Comparison of ENCODE assay signal across 13 mouse cellular contexts in genomic region chr13:81664331-81664698, GRCm38 (mm10). TPM values are rescaled to one million over a fixed set of nuclear protein-coding genes. Genes with fewer than 3 reads are reported as not detected.
DNase-seq lines count a peak whose midpoint lies in the region; ATAC-seq and TF ChIP-seq lines count a peak whose summit lies in the region.
"Had no signal": no experiment of that assay in that cellular context is flagged by ENCODE, and none has a peak within 500 bp of the region (broad histone marks: within the 10 kb centered on the region; RNA-seq: fewer than 3 reads in every experiment).

No protein-coding gene starts in this region.

- ATAC-seq in liver, embryonic 11.5 days (replicated peaks; ENCODE audit: low FRiP score), result 0 out of 2 replicates have a peak, but pooled peaks have one; percentile 18
- ATAC-seq in kidney, embryonic 16.5 days (ENCODE audit: low FRiP score, low TSS enrichment), result no peak

- intact Hi-C loops in heart, adult 2 months (cut with DNase I), result no loop called here

- no peak overlapping the region for H3K9ac ChIP-seq in heart, adult 2 months (ENCODE audit: low read depth, low read length)
- no peak overlapping the region for H3K9ac ChIP-seq in liver, embryonic 11.5 days (ENCODE audit: low read depth, low read length)
- H3K9ac ChIP-seq in kidney, embryonic 16.5 days (replicated peaks; ENCODE audit: low read length), result no peak overlapping the region
- H3K9ac ChIP-seq: limb, embryonic 15.5 days; midbrain, embryonic 12.5 days; neural tube, embryonic 15.5 days had no signal

- no peak for TF ChIP-seq POLR2A in heart, adult 2 months (IDR thresholded peaks at IDR 0.05; ENCODE audit: insufficient read depth, low read depth, low read length)

- H3K36me3 ChIP-seq in heart, adult 2 months (ENCODE audit: control insufficient read depth, insufficient read depth, low read length), result peaks cover 5% of the 10 kb centered on the region
- peaks cover 10% of the 10 kb centered on the region; the same call in 1 of the 2 replicates for H3K36me3 ChIP-seq in liver, embryonic 11.5 days (ENCODE audit: control insufficient read depth, insufficient read depth, low read length)
- peaks cover 33% of the 10 kb centered on the region for H3K36me3 ChIP-seq in kidney, embryonic 16.5 days (ENCODE audit: insufficient read depth, low read length)

- peaks cover 5% of the 10 kb centered on the region for H3K4me1 ChIP-seq in heart, adult 2 months (ENCODE audit: control insufficient read depth, insufficient read depth, low read length)
- peaks cover 6% of the 10 kb centered on the region; the same call in 1 of the 2 replicates for H3K4me1 ChIP-seq in liver, embryonic 11.5 days (replicated peaks; ENCODE audit: control insufficient read depth, insufficient read depth, low read length)
- no peaks in the 10 kb centered on the region for H3K4me1 ChIP-seq in kidney, embryonic 16.5 days (ENCODE audit: insufficient read depth, low read length)
- H3K4me1 ChIP-seq: midbrain, embryonic 12.5 days had no signal

- peak; percentile 81 for DNase-seq in heart, adult 11 months
- DNase-seq in heart, adult 2 months, result no peak
- peak; percentile 73 for DNase-seq in NIH3T3 (ENCODE audit: low read depth)
- peak; percentile 63 for DNase-seq in cerebellum, adult 11-12 months
- DNase-seq in liver, embryonic 11.5 days (ENCODE audit: low spot score), result no peak
- no peak for DNase-seq in gastrocnemius, adult 8-10 months (ENCODE audit: low spot score in 2 of 2)
- DNase-seq in urinary bladder, postnatal 25 days (ENCODE audit: low spot score), result no peak
- DNase-seq: thymus, postnatal 4 days had no signal

- no peak overlapping the region for H3K4me2 ChIP-seq in liver, embryonic 11.5 days
- no peak overlapping the region for H3K4me2 ChIP-seq in kidney, embryonic 16.5 days (replicated peaks; ENCODE audit: low read depth, low read length)
- H3K4me2 ChIP-seq: limb, embryonic 15.5 days; midbrain, embryonic 12.5 days; neural tube, embryonic 15.5 days had no signal

- 69% methylated on average over 5 of the region's 5 CpGs for WGBS in heart, adult 2 months
- 88% methylated on average over 5 of the region's 5 CpGs for WGBS in liver, embryonic 11.5 days
- WGBS in kidney, embryonic 16.5 days, result 92% methylated on average over 5 of the region's 5 CpGs

- H3K27ac ChIP-seq in heart, adult 2 months, result no peak overlapping the region
- H3K27ac ChIP-seq in liver, embryonic 11.5 days (ENCODE audit: low read depth, low read length), result no peak overlapping the region
- no peak overlapping the region for H3K27ac ChIP-seq in kidney, embryonic 16.5 days (ENCODE audit: low read length)
- H3K27ac ChIP-seq: limb, embryonic 15.5 days; midbrain, embryonic 12.5 days; neural tube, embryonic 15.5 days had no signal

- no peak for TF ChIP-seq CTCF in heart, adult 2 months (IDR thresholded peaks at IDR 0.05)

- TF ChIP-seq EP300 in heart, adult 2 months (IDR thresholded peaks at IDR 0.05; ENCODE audit: insufficient read depth, low read depth, low read length), result no peak

- H3K27me3 ChIP-seq in heart, adult 2 months (ENCODE audit: control insufficient read depth, insufficient read depth, low read length), result no peaks in the 10 kb centered on the region
- no peaks in the 10 kb centered on the region for H3K27me3 ChIP-seq in liver, embryonic 11.5 days (replicated peaks; ENCODE audit: control insufficient read depth, insufficient read depth, low read length)
- H3K27me3 ChIP-seq in kidney, embryonic 16.5 days (ENCODE audit: insufficient read depth, low read length), result no peaks in the 10 kb centered on the region
- H3K27me3 ChIP-seq: limb, embryonic 15.5 days; midbrain, embryonic 12.5 days; neural tube, embryonic 15.5 days had no signal

- peaks cover 5% of the 10 kb centered on the region for H3K79me2 ChIP-seq in heart, adult 2 months (replicated peaks; ENCODE audit: control insufficient read depth, insufficient read depth, low read length)

- H3K9me3 ChIP-seq in liver, embryonic 11.5 days (ENCODE audit: control insufficient read depth, low read length), result no peaks in the 10 kb centered on the region
- no peaks in the 10 kb centered on the region for H3K9me3 ChIP-seq in kidney, embryonic 16.5 days (ENCODE audit: low read length)
- H3K9me3 ChIP-seq: G1E; limb, embryonic 15.5 days; midbrain, embryonic 12.5 days; neural tube, embryonic 15.5 days had no signal

- H3K4me3 ChIP-seq in heart, adult 2 months, result no peak overlapping the region
- no peak overlapping the region for H3K4me3 ChIP-seq in liver, embryonic 11.5 days (ENCODE audit: low read depth, low read length)
- no peak overlapping the region for H3K4me3 ChIP-seq in kidney, embryonic 16.5 days (ENCODE audit: low read length)
- H3K4me3 ChIP-seq: limb, embryonic 15.5 days; midbrain, embryonic 12.5 days; neural tube, embryonic 15.5 days had no signal

RNA-seq across cellular contexts. Expression of gene Lysmd3, which starts 6.9 kb away (rescaled TPM):
- total RNA-seq in heart, adult 2 months (2021), result 10 to 100 TPM; 13.2 to 17.2 TPM
- 4.3 and 9.3 TPM in 2 replicates for polyA plus RNA-seq in heart, adult 2 months (2012; rRNA removed)
- polyA plus RNA-seq in liver, embryonic 11.5 days (2014; fragmentation: Nextera tagmentation; extraction: Ambion mirVana), result 22.4 and 29.3 TPM in 2 replicates
- 23.7 and 26.0 TPM in 2 replicates for polyA plus RNA-seq in kidney, embryonic 16.5 days (2015; fragmentation: Nextera tagmentation; extraction: Ambion mirVana)
- total RNA-seq in gastrocnemius, adult 8-10 months (2022), result 1 to 10 TPM; 6.3 to 10.0 (median 6.6) TPM

RNA-seq across cellular contexts. Expression of gene Adgrv1, which starts 31.4 kb away (rescaled TPM):
- under 1 TPM in 1 of 2 experiments, not detected in 1; 0.30 TPM for total RNA-seq in heart, adult 2 months (2021)
- 0.18 and 0.35 TPM in 2 replicates for polyA plus RNA-seq in heart, adult 2 months (2012; rRNA removed)
- 0.40 and 0.58 TPM in 2 replicates for polyA plus RNA-seq in liver, embryonic 11.5 days (2014; fragmentation: Nextera tagmentation; extraction: Ambion mirVana)
- polyA plus RNA-seq in kidney, embryonic 16.5 days (2015; fragmentation: Nextera tagmentation; extraction: Ambion mirVana), result 4.3 and 4.5 TPM in 2 replicates
- under 1 TPM in 1 of 4 experiments, not detected in 3; 0.19 TPM for total RNA-seq in gastrocnemius, adult 8-10 months (2022)
- polyA plus RNA-seq: G1E had no signal

RNA-seq across cellular contexts. Expression of gene Polr3g, which starts 46.5 kb away (rescaled TPM):
- 1 to 10 TPM; 3.3 to 4.5 TPM for total RNA-seq in heart, adult 2 months (2021)
- polyA plus RNA-seq in heart, adult 2 months (2012; rRNA removed), result 2.0 and 4.5 TPM in 2 replicates
- polyA plus RNA-seq in liver, embryonic 11.5 days (2014; fragmentation: Nextera tagmentation; extraction: Ambion mirVana), result 22.9 and 26.3 TPM in 2 replicates
- polyA plus RNA-seq in kidney, embryonic 16.5 days (2015; fragmentation: Nextera tagmentation; extraction: Ambion mirVana), result 10.9 and 11.9 TPM in 2 replicates
- total RNA-seq in gastrocnemius, adult 8-10 months (2022), result 1 to 10 TPM; 1.6 to 4.2 (median 3.3) TPM

RNA-seq across cellular contexts. Expression of gene Mblac2, which starts 46.8 kb away (rescaled TPM):
- 1 to 10 TPM; 5.1 to 5.9 TPM for total RNA-seq in heart, adult 2 months (2021)
- polyA plus RNA-seq in heart, adult 2 months (2012; rRNA removed), result 2.5 and 4.7 TPM in 2 replicates
- polyA plus RNA-seq in liver, embryonic 11.5 days (2014; fragmentation: Nextera tagmentation; extraction: Ambion mirVana), result 3.7 and 5.2 TPM in 2 replicates
- 8.9 and 9.5 TPM in 2 replicates for polyA plus RNA-seq in kidney, embryonic 16.5 days (2015; fragmentation: Nextera tagmentation; extraction: Ambion mirVana)
- 1 to 10 TPM; 1.2 to 1.8 (median 1.4) TPM for total RNA-seq in gastrocnemius, adult 8-10 months (2022)

Comparison
In these comparisons a context has a peak if more than half of its experiments do, and no peak if none do; other contexts are left out.
1. DNase-seq: peak in heart, adult 11 months (single experiment), NIH3T3 (single experiment) and cerebellum, adult 11-12 months (single experiment); none in heart, adult 2 months (0 of 2), liver, embryonic 11.5 days (single experiment), gastrocnemius, adult 8-10 months (0 of 2) and urinary bladder, postnatal 25 days (single experiment).